Mouse (Mus musculus) myocyte (in vitro differentiated cells): ENCODE measurements at regions not wholly inside any gene's neighbourhood (a gene's known extent, or its start where the extent isn't known, plus 50 kb on each side); places are given as distances from the start of the nearest gene placed in this dataset.

Experiments used
- POLR2A ChIP-seq: IDR thresholded peaks from one replicate; pipeline ENCODE4 v1.6.1; 2011; ENCODE audit warnings: low read depth, mild to moderate bottlenecking, control low read depth, moderate library complexity; ENCODE audit not compliant: insufficient read length
- TCF3 ChIP-seq: IDR thresholded peaks from one replicate; pipeline ENCODE4 v1.6.1; 2011; ENCODE audit warnings: low read depth, control low read depth; ENCODE audit not compliant: insufficient read length

- TF ChIP-seq POLR2A (no peak), TCF3 (no peak)
Measured at GRCm38 (mm10) chr13:35379500-35379899, 280.1 kb upstream of the Cdyl start.
